Mouse (Mus musculus) liver, embryonic 14.5 days (tissue): ENCODE measurements around the gene Chpf2. TPM values are rescaled to one million over a fixed set of nuclear protein-coding genes. Genes with fewer than 3 reads are reported as not detected.
A peak's percentile ranks its signal among the peaks of the same experiment; 100 is the strongest.

Source experiments
- ATAC-seq: fragments of 200-750 bp; cut with Nextera tagmentation; 2 replicates; pipeline ENCODE4 v1.8.0; 2017; ENCODE audit warnings: moderate number of reproducible peaks, mild to moderate bottlenecking, moderate library complexity; ENCODE audit not compliant: insufficient read depth
- DNase-seq, 3 experiments: peaks; one replicate each; pipeline ENCODE4 v3.0.0-alpha.2; 2012 to 2013; ENCODE audit warnings: low read depth in 3 of 3, low spot score in 3 of 3
- H3K27ac ChIP-seq: fragments of 300-500 bp; sonication (generic); 2 replicates; pipeline ENCODE4 v1.5.1; 2014; ENCODE audit warnings: moderate library complexity, mild to moderate bottlenecking, control low read depth, inconsistent platforms
- H3K27me3 ChIP-seq: fragments of 300-500 bp; sonication (generic); 2 replicates; pipeline ENCODE4 v1.6.1; 2014; ENCODE audit warnings: mild to moderate bottlenecking, low read length, moderate library complexity; ENCODE audit not compliant: control insufficient read depth, insufficient read depth
- H3K36me3 ChIP-seq: fragments of 300-500 bp; sonication (generic); replicated peaks from 2 replicates; pipeline ENCODE4 v1.6.1; 2014; ENCODE audit warnings: low read depth; ENCODE audit not compliant: control insufficient read depth, insufficient read depth
- H3K4me1 ChIP-seq, 2 experiments: fragments of 200-500 bp in 1 of 2; fragments of 300-500 bp in 1 of 2; sonication (generic) in 1 of 2; replicated peaks; 2 replicates each; pipeline ENCODE4 v1.6.1; 2012 to 2014; ENCODE audit warnings: antibody characterized with exemption in 1 of 2, inconsistent platforms in 1 of 2, low read length in 1 of 2; ENCODE audit not compliant: control insufficient read depth in 2 of 2, insufficient read depth in 2 of 2
- H3K4me2 ChIP-seq: fragments of 300-500 bp; sonication (generic); 2 replicates; pipeline ENCODE4 v1.6.1; 2014; ENCODE audit warnings: low read depth, mild to moderate bottlenecking, control low read depth, moderate library complexity
- H3K4me3 ChIP-seq, 2 experiments: fragments of 200-500 bp in 1 of 2; fragments of 300-500 bp in 1 of 2; sonication (generic) in 1 of 2; 2 replicates each; pipeline ENCODE4 v1.5.1; 2012 to 2014; ENCODE audit warnings: low read depth in 2 of 2, low read length in 2 of 2, mild to moderate bottlenecking in 2 of 2, control low read depth in 1 of 2, inconsistent platforms in 1 of 2, moderate library complexity in 1 of 2; ENCODE audit not compliant: insufficient read depth in 1 of 2
- H3K9ac ChIP-seq: fragments of 300-500 bp; sonication (generic); replicated peaks from 2 replicates; pipeline ENCODE4 v1.6.1; 2014; ENCODE audit warnings: mild to moderate bottlenecking, control low read depth, moderate library complexity
- H3K9me3 ChIP-seq: fragments of 300-500 bp; sonication (generic); 2 replicates; pipeline ENCODE4 v1.6.1; 2016; ENCODE audit warnings: low read length, mixed read lengths; ENCODE audit not compliant: control insufficient read depth
- CTCF ChIP-seq: IDR thresholded peaks from 2 replicates; pipeline ENCODE4 v1.5.1; 2016; ENCODE audit warnings: antibody characterized with exemption, low read depth, control low read depth
- EP300 ChIP-seq: IDR thresholded peaks from 2 replicates; pipeline ENCODE4 v1.6.1; 2016; ENCODE audit warnings: antibody characterized with exemption, low read depth
- WGBS: fragments of 180-500 bp; shearing (Covaris S2); extraction: QIAGEN DNeasy Blood & Tissue Kit; methylation state at CpG from one replicate; pipeline ENCODE4 v1.1.7; 2014; ENCODE audit not compliant: insufficient replicate concordance; 5-methylcytosine and 5-hydroxymethylcytosine counted together
- polyA plus RNA-seq, 2 experiments: library from polyadenylated mRNA; depleted of rRNA in 1 of 2; stranded (reverse) in 1 of 2; unstranded in 1 of 2; fragments of >200 nt; fragmentation: Nextera tagmentation in 1 of 2; extraction: Ambion mirVana in 1 of 2; gene quantifications; 2 replicates each; pipeline versions ENCODE4 v1.2.1 to v1.2.3; 2012 to 2014

The Chpf2 gene
- polyA plus RNA-seq, 2 experiments = 5.6 to 5.9 TPM

- DNase-seq (no peak), ATAC-seq (no peak)
- Histone ChIP-seq H3K27me3 (peaks cover 25% of the 10 kb centered on the region), H3K36me3 (no peaks in the 10 kb centered on the region; the same call in 1 of the 2 replicates), H3K4me3 (no peak overlapping the region), H3K27ac (no peak overlapping the region), H3K4me1 (peaks cover 0 to 3% of the 10 kb centered on the region in 2 experiments; a peak in 1 of 4 replicates), H3K9ac (no peak overlapping the region), H3K9me3 (no peaks in the 10 kb centered on the region), H3K4me2 (no peak overlapping the region)
- no peak for TF ChIP-seq EP300
- TF ChIP-seq CTCF = no peak
- WGBS = 67% methylated on average over 5 of the region's 5 CpGs
Measured at GRCm38 (mm10) chr5:24594346-24594745, 7.8 kb downstream of the Chpf2 start.

- 59% methylated on average over 5 of the region's 5 CpGs for whole genome bisulfite sequencing
- Histone ChIP-seq H3K27me3 (peaks cover 35% of the 10 kb centered on the region), H3K27ac (no peak overlapping the region), H3K9ac (no peak overlapping the region), H3K4me2 (no peak overlapping the region), H3K4me3 (no peak overlapping the region), H3K4me1 (peaks cover 0 to 3% of the 10 kb centered on the region in 2 experiments; a peak in 1 of 4 replicates), H3K36me3 (no peaks in the 10 kb centered on the region), H3K9me3 (no peaks in the 10 kb centered on the region)
- ATAC-seq (no peak), DNase-seq (no peak)
- no peak for TF ChIP-seq EP300
- TF ChIP-seq CTCF = no peak
Measured at GRCm38 (mm10) chr5:24595261-24595660, 8.7 kb downstream of the Chpf2 start.

GRCm38 (mm10) chr5:24595786-24596380 lies 9.3 kb downstream of the Chpf2 start:
- Histone ChIP-seq H3K27me3 (peaks cover 41% of the 10 kb centered on the region), H3K4me3 (no peak overlapping the region), H3K27ac (no peak overlapping the region), H3K4me2 (no peak overlapping the region), H3K9ac (no peak overlapping the region), H3K9me3 (no peaks in the 10 kb centered on the region), H3K4me1 (peaks cover 0 to 3% of the 10 kb centered on the region in 2 experiments; a peak in 1 of 4 replicates), H3K36me3 (no peaks in the 10 kb centered on the region)
- no peak for ATAC-seq
- 65% methylated on average over 14 of the region's 14 CpGs for WGBS
- no peak for DNase-seq
- no peak for TF ChIP-seq CTCF
- TF ChIP-seq EP300 = no peak

GRCm38 (mm10) chr5:24596519-24597171 lies 10.1 kb downstream of the Chpf2 start:
- Histone ChIP-seq H3K4me2 (no peak overlapping the region), H3K27ac (no peak overlapping the region), H3K4me3 (no peak overlapping the region), H3K27me3 (peaks cover 45% of the 10 kb centered on the region), H3K36me3 (no peaks in the 10 kb centered on the region), H3K9me3 (no peaks in the 10 kb centered on the region), H3K9ac (no peak overlapping the region), H3K4me1 (no peaks in the 10 kb centered on the region; a peak in 1 of 4 replicates)
- TF ChIP-seq CTCF = no peak
- no peak for TF ChIP-seq EP300
- DNase-seq (no peak), ATAC-seq (no peak)
- WGBS = 24% methylated on average over 11 of the region's 11 CpGs

- Histone ChIP-seq H3K9ac (no peak overlapping the region), H3K27ac (no peak overlapping the region), H3K4me1 (no peaks in the 10 kb centered on the region), H3K9me3 (no peaks in the 10 kb centered on the region), H3K4me3 (no peak overlapping the region), H3K4me2 (no peak overlapping the region), H3K36me3 (no peaks in the 10 kb centered on the region), H3K27me3 (peaks cover 46% of the 10 kb centered on the region)
- TF ChIP-seq CTCF (peak; percentile 59), EP300 (no peak)
- DNase-seq = peak in 1 of 3 experiments; percentile 45
- WGBS = 28% methylated on average over 2 of the region's 2 CpGs
- no peak for ATAC-seq
Measured at GRCm38 (mm10) chr5:24597221-24597728, 10.7 kb downstream of the Chpf2 start.
